Mouse (Mus musculus) adipose tissue, adult 10 weeks (tissue): ENCODE data around the gene Defb41. TPM values are rescaled to one million over a fixed set of nuclear protein-coding genes. Genes with fewer than 3 reads are reported as not detected.

ENCODE experiments used
- polyA plus RNA-seq: library from polyadenylated mRNA; stranded (reverse); fragments of 350-450 nt; fragmentation: Illumina TruSeq; extraction: RNeasy Lipid Tissue Mini Kit (QIAGEN cat#74804); gene quantifications from one replicate; pipeline ENCODE4 v1.2.3, GENCODE M21; 2014; ENCODE audit warnings: low read depth, low replicate concordance

The Defb41 gene
- 1,591 TPM for polyA plus RNA-seq

DNA sequence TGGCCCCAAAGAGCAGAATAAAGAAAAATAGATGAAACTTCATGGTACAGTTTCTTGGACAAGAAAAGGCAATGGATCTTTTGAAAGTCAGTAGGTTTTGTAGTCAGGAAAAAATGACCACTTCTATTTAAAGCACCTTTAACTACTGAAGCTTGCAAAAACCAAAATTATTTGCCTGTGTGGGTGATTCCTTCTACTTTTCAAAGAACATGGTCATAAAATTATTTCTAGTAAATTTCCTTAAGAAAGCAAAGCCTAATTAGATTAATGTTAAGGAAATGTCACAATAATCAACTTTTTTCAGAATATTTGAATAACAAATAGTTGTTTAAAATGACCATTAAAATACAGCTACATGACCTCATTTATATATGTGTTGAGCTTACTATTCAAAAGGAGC, at the start of gene Defb41:
Defb41 (minus strand) TSS at position 101 of the 400 bp plus-strand sequence.

DNA sequence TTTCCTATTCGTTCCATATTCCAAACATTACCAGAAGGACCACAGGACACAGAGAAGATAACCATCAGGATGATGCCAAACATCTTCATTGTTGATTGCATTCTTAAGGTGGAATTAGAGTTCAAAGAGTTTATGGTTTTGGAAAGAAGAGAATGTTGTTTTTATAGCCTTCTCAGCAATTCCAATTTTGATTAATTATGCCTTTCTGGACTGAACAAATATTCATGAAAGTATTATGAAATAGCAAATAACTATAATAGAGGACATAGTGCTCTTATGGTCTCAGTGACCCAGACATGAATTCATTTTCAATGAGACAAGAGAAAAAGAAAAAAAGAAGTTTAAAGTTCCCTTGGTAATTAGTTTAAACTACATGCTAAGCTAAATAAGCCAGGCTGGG, 27.6 kb downstream of the Defb41 start, which contains the start of gene Defb18:
Defb18 (minus strand) TSS at position 101 of the 400 bp plus-strand sequence.

Other genes with a start within 250 kb of the Defb41 start
- 217 TPM for gene Crisp4, start 119.2 kb downstream of the Defb41 start, polyA plus RNA-seq
- 2,015 TPM for gene Defb18, start 27.7 kb downstream of the Defb41 start, polyA plus RNA-seq